Mouse (Mus musculus) spleen, adult 2 months (tissue): ENCODE data around the gene Doxl2.

Source experiments
- CTCF ChIP-seq: fragments of 200-500 bp; IDR thresholded peaks from 2 replicates; pipeline ENCODE4 v1.5.1; 2011; ENCODE audit warnings: mild to moderate bottlenecking, inconsistent platforms; ENCODE audit not compliant: insufficient read depth, insufficient read length, insufficient replicate concordance; ENCODE audit errors: extremely low read depth
- POLR2A ChIP-seq: fragments of 200-500 bp; IDR thresholded peaks from 2 replicates; pipeline ENCODE4 v1.6.1; 2011; ENCODE audit warnings: low read depth, low read length, inconsistent platforms

GRCm38 (mm10) chr6:49013023-49013422 is 38.3 kb downstream of the Doxl2 start:
- no peak for TF ChIP-seq CTCF
- no peak for TF ChIP-seq POLR2A
